Mouse (Mus musculus) bone marrow macrophage, adult 2 months (primary cell): ENCODE results near the gene Epha10.

Experiments used
- CTCF ChIP-seq: IDR thresholded peaks from 2 replicates; pipeline ENCODE4 v1.5.1; 2012; ENCODE audit warnings: low read depth, mild to moderate bottlenecking, low read length, moderate library complexity
- POLR2A ChIP-seq: IDR thresholded peaks from 2 replicates; pipeline ENCODE4 v1.6.1; 2012; ENCODE audit warnings: mild to moderate bottlenecking, low read depth, low read length, borderline replicate concordance

DNA sequence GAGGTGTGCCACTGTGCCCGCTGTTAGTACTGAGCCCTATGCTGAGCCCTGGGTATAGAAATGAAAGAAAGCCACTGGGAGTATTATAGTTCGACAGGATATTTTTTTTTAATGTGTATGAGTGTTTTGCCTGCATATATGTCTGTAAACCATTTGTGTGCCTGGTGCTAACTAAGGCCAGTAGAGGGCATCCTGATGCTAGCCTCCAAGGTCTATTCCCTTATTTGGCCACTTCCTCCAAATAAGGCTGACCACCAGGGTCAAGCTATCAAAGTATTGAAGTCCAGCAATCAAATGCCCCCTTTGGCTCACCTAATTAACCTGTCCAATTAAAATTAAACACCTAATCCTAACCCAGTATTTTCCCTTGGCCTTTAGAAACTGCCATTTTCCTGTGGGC, 64.3 kb downstream of the Epha10 start:
- TF ChIP-seq CTCF, result no peak
- no peak for TF ChIP-seq POLR2A
